Mouse (Mus musculus) ovary, adult 18-20 months (tissue): ENCODE results near the gene Abcb6.

Experiments used
- DNase-seq: peaks from one replicate; pipeline ENCODE4 v3.0.0; 2022; ENCODE audit warnings: low spot score, mixed read lengths

The Abcb6 gene

GRCm38 (mm10) chr1:75145589-75145988 lies 34.6 kb downstream of the Abcb6 start:
- no peak for DNase-seq

- DNase-seq, result peak; percentile 91
Observed at GRCm38 (mm10) chr1:75142301-75143261, 37.6 kb downstream of the Abcb6 start, which contains the start of the genes Cnppd1 and Retreg2. TSS of gene Cnppd1 (minus strand) at chr1:75142711. TSS of gene Retreg2 (plus strand) at chr1:75142778.

- peak; percentile 53 for DNase-seq
Observed at GRCm38 (mm10) chr1:75141486-75142190, 38.6 kb downstream of the Abcb6 start.

DNA sequence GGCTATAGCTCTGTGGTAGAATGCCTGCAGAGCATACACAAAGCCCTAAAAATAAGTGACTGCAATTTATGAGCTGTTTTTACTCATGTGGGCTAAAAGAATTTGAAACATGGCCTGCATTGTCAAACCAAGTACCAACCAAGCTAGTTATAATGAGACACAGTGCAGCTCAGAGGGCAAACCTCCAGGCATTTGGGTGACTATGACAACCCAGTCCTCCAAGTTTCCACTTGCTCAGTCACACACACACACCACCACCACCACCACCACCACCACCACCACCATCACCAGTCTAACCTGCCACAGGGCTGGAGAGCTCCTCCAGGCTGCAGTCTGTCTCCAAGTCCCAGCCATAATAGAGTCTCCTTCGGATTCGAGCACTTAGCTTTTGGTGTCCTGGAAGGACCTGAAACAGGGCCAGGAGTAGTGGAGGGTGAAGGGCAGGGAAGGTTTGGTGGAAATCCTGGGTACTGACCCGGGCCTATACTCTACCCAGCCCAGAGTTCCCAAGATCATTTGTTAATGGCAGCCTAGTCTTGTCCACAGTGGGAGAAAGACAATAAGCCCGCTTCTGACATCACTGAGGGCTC lies 39.5 kb downstream of the Abcb6 start:
- DNase-seq, result no peak

- DNase-seq, result no peak
Observed at GRCm38 (mm10) chr1:75138448-75138847, 41.7 kb downstream of the Abcb6 start.

- no peak for DNase-seq
Observed at GRCm38 (mm10) chr1:75136730-75137129, 43.5 kb downstream of the Abcb6 start.

DNA sequence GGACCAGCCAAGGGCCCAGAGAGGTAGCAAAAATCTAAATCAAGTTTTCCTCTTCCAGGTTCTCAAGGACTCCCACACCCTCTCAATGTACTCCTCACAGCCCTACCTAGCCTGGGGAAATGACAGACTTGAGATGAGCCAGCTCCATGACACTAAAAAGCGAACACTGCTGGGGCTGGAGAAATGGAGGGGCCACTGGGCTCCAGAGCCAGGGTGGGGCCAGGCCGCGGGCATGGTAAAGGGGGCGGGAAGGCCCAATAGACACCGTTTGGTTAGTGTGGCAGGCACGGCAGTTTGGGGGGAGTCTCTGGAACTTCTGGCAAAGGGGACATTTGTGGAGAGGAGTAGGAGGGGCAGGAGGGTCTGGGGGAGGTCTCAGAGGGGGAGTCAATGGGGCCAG lies 43.9 kb downstream of the Abcb6 start:
- DNase-seq, result no peak

- DNase-seq, result no peak
Observed at GRCm38 (mm10) chr1:75133421-75134207, 46.6 kb downstream of the Abcb6 start, which contains the start of gene Slc23a3. TSS of gene Slc23a3 (minus strand) at chr1:75133890.

DNA sequence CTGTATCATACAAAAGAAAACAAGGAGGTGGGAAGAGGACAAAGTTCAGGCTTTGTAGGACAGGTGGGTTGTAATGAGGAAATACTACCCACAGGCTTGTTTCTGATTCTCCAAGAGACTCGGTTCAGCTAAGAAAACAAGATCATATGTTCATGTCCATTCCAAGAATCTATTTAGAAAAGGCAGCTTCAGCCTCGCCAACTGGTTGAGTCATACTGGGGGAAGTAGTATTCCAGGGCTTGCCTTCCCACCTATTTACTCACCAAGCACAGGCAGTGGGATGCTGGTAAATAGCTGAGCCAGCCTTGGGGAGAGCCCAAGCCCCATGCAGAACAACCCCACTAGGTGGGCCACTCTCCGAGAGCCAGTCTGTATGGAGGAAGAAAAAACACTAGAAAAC lies 51.6 kb downstream of the Abcb6 start:
- DNase-seq, result no peak

DNA sequence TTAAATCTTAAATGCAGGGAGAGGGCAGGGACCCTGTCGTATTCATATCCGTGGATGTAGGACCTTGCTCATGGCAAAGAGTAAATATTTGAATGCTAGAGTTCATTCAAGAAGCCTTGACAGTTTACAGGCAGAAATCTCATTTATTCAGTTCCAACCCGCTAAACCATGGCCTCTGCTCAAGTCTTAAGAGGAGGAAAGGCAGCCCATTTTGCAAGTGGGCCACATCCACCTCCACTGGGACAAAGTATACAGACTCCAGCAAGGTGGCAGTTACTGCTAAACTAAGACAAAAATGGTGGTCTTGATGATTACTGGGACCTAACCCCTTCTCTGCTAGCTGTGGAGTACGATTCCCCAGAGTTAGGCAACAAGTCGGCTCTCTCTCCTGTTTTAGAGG lies 54.8 kb downstream of the Abcb6 start:
- no peak for DNase-seq

DNA sequence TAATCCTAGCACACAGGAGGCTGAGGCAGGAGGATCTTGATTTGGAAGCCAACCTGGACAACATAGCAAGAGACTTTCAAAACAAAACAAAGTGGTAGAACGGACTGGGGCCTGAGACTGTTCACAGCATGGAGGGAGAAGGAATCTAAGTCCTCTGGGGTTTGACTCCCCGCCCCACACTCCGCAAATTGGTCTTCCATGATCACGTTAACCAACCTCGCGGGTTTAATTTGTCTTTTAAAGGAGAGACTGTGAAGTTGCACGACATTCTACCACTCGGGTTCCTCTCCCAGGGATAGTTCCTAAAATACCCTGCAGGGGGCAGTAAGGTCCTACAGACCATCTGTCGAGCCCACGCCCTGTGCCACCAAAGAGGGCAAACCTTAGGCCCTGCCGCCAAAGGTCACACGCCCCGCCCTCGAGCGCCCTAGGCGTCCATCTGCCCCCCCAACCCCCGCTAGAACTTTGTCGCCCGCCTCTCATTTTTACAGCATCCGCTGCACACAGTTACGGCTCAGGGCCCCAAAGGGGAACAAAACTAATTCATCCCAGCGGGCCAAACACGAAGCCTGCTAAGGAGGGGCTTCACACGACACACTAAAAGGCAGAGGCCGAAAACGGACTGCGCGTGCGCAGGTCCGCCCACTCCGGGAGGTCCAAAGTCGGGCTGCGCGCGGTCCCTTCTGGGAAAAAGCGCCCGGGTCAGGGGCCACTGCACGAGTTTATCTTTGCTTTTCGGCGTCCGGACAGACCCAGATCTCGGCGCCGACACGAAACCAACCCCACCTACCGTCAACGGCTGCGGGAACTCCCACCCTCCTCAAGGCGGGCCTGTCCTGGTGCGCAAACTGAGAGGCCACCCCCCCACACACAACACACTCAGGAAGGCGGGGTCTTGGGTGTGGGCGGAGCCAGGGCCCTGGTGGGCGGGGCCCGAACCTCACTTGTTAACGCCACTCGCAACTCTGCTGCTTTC lies 55.6 kb downstream of the Abcb6 start, which contains the start of gene Nhej1:
Nhej1 (minus strand) TSS at position 855 of the 976 bp plus-strand sequence.
- DNase-seq, result peak; percentile 85

GRCm38 (mm10) chr1:75122211-75122610 lies 58.0 kb downstream of the Abcb6 start:
- no peak for DNase-seq
